Mouse (Mus musculus) layer of hippocampus, adult 18-20 months (tissue): ENCODE data around the gene Map3k12. TPM values are rescaled to one million over a fixed set of nuclear protein-coding genes. Genes with fewer than 3 reads are reported as not detected.
A peak's percentile ranks its signal among the peaks of the same experiment; 100 is the strongest.

ENCODE experiments used
- DNase-seq, 2 experiments: peaks; one replicate each; pipeline ENCODE4 v3.0.0; 2022; ENCODE audit warnings: low spot score in 2 of 2
- total RNA-seq, 2 experiments: library from RNA; stranded (reverse); gene quantifications; 2 replicates each; pipeline ENCODE4 v1.2.3; 2021

The Map3k12 gene
- total RNA-seq, 2 experiments from 2014 or later = 88.1 to 90.2 TPM

GRCm38 (mm10) chr15:102520416-102520815 lies 3.6 kb upstream of the Map3k12 start:
- no peak for DNase-seq

GRCm38 (mm10) chr15:102519211-102520141 lies 2.6 kb upstream of the Map3k12 start:
- DNase-seq = no peak

- DNase-seq = no peak
These were observed 2.0 kb upstream of the Map3k12 start for GRCm38 (mm10) chr15:102518859-102519201.

GRCm38 (mm10) chr15:102517976-102518858 lies 1.4 kb upstream of the Map3k12 start, which contains the start of gene Tarbp2:
Tarbp2 (plus strand) TSS chr15:102518192.
- peak; percentile 100 for DNase-seq

- no peak for DNase-seq
These were observed 739 bp upstream of the Map3k12 start for GRCm38 (mm10) chr15:102517631-102517975.

GRCm38 (mm10) chr15:102516293-102516692 lies 571 bp downstream of the Map3k12 start:
- no peak for DNase-seq

GRCm38 (mm10) chr15:102515791-102516190 lies 1.1 kb downstream of the Map3k12 start:
- no peak for DNase-seq

GRCm38 (mm10) chr15:102515261-102515660 lies 1.6 kb downstream of the Map3k12 start:
- no peak for DNase-seq

- no peak for DNase-seq
These were observed 3.9 kb downstream of the Map3k12 start for GRCm38 (mm10) chr15:102513004-102513403.

GRCm38 (mm10) chr15:102512471-102512870 lies 4.4 kb downstream of the Map3k12 start:
- no peak for DNase-seq

GRCm38 (mm10) chr15:102512010-102512409 lies 4.9 kb downstream of the Map3k12 start:
- DNase-seq = no peak

GRCm38 (mm10) chr15:102511285-102511833 lies 5.5 kb downstream of the Map3k12 start:
- DNase-seq = no peak

GRCm38 (mm10) chr15:102510590-102511284 lies 6.1 kb downstream of the Map3k12 start:
- peak; percentile 80 to 84 for DNase-seq

- DNase-seq = no peak
These were observed 6.8 kb downstream of the Map3k12 start for GRCm38 (mm10) chr15:102510110-102510509.

- no peak for DNase-seq
These were observed 8.5 kb downstream of the Map3k12 start for GRCm38 (mm10) chr15:102508336-102508735.

GRCm38 (mm10) chr15:102507561-102507960 lies 9.3 kb downstream of the Map3k12 start:
- no peak for DNase-seq

- DNase-seq = no peak
These were observed 10.0 kb downstream of the Map3k12 start for GRCm38 (mm10) chr15:102506864-102507263.

GRCm38 (mm10) chr15:102506464-102506830 lies 10.4 kb downstream of the Map3k12 start:
- DNase-seq = no peak

GRCm38 (mm10) chr15:102505770-102506463 lies 10.9 kb downstream of the Map3k12 start:
- no peak for DNase-seq

- no peak for DNase-seq
These were observed 11.6 kb downstream of the Map3k12 start for GRCm38 (mm10) chr15:102505073-102505769.
